Mouse (Mus musculus) hindbrain, embryonic 16.5 days (tissue): ENCODE measurements around the gene Epha2. TPM values are rescaled to one million over a fixed set of nuclear protein-coding genes. Genes with fewer than 3 reads are reported as not detected.

ENCODE experiments used
- ATAC-seq: fragments of 200-750 bp; cut with Nextera tagmentation; 2 replicates; pipeline ENCODE4 v1.8.0; 2017; ENCODE audit warnings: moderate TSS enrichment, moderate library complexity
- H3K27ac ChIP-seq: fragments of 300-500 bp; sonication (generic); 2 replicates; pipeline ENCODE4 v1.5.1; 2014; ENCODE audit warnings: low read depth, mild to moderate bottlenecking, control low read depth, low read length, moderate library complexity
- H3K27me3 ChIP-seq: fragments of 300-500 bp; sonication (generic); replicated peaks from 2 replicates; pipeline ENCODE4 v1.6.1; 2014; ENCODE audit warnings: low read length; ENCODE audit not compliant: control insufficient read depth, insufficient read depth
- H3K36me3 ChIP-seq: fragments of 300-500 bp; sonication (generic); 2 replicates; pipeline ENCODE4 v1.6.1; 2014; ENCODE audit warnings: mild to moderate bottlenecking, low read length, moderate library complexity, mixed read lengths; ENCODE audit not compliant: control insufficient read depth, insufficient read depth
- H3K4me1 ChIP-seq: fragments of 300-500 bp; sonication (generic); 2 replicates; pipeline ENCODE4 v1.6.1; 2014; ENCODE audit warnings: low read depth, low read length; ENCODE audit not compliant: control insufficient read depth, insufficient read depth
- H3K4me2 ChIP-seq: fragments of 300-500 bp; sonication (generic); 2 replicates; pipeline ENCODE4 v1.6.1; 2014; ENCODE audit warnings: mild to moderate bottlenecking, low read length, control low read depth, moderate library complexity
- H3K4me3 ChIP-seq: fragments of 300-500 bp; sonication (generic); 2 replicates; pipeline ENCODE4 v1.5.1; 2014; ENCODE audit warnings: mild to moderate bottlenecking, low read length, control low read depth, moderate library complexity
- H3K9ac ChIP-seq: fragments of 300-500 bp; sonication (generic); 2 replicates; pipeline ENCODE4 v1.6.1; 2014; ENCODE audit warnings: low read depth, mild to moderate bottlenecking, control low read depth, low read length, moderate library complexity
- H3K9me3 ChIP-seq: fragments of 300-500 bp; sonication (generic); 2 replicates; pipeline ENCODE4 v1.6.1; 2014; ENCODE audit warnings: mild to moderate bottlenecking, low read length, moderate library complexity; ENCODE audit not compliant: control insufficient read depth
- WGBS: fragments of 180-500 bp; shearing (Covaris S2); extraction: QIAGEN DNeasy Blood & Tissue Kit; methylation state at CpG from one replicate; pipeline ENCODE4 v1.1.7; 2014; 5-methylcytosine and 5-hydroxymethylcytosine counted together
- polyA plus RNA-seq: library from polyadenylated mRNA; unstranded; fragments of >200 nt; fragmentation: Nextera tagmentation; extraction: Ambion mirVana; gene quantifications from 2 replicates; pipeline ENCODE4 v1.2.1, GENCODE M21; 2015

Gene Epha2
- polyA plus RNA-seq, 1 experiment from 2014 or later: 1.1 TPM

GRCm38 (mm10) chr4:141277157-141277556 lies 23.9 kb upstream of the Epha2 start:
- Histone ChIP-seq H3K27me3 (no peaks in the 10 kb centered on the region), H3K9ac (no peak overlapping the region), H3K4me2 (no peak overlapping the region), H3K4me3 (no peak overlapping the region), H3K9me3 (no peaks in the 10 kb centered on the region), H3K36me3 (no peaks in the 10 kb centered on the region), H3K4me1 (peaks cover 7% of the 10 kb centered on the region), H3K27ac (no peak overlapping the region)
- 87% methylated on average over 8 of the region's 8 CpGs for WGBS
- no peak for ATAC-seq

DNA sequence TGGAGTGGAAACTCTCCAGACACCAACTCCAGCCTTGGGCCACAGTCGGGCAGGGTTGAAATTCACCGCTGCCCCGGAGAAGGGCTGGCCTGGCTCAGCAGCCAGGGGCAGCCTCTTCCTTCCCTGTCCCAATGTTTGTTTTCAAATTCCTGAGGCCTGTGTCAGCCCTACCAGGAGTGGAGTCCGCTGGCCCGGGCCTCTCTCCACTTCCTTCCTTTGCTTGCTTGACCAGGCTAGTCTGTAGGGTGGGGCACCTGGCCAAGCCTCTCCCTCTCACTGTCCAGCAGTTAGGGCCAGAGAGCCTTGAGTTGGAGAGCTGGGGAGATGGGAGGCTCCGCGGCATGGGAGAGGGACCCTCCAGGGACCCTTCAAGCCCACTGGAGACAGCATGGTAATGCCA lies 22.9 kb upstream of the Epha2 start:
- Histone ChIP-seq H3K4me2 (no peak overlapping the region), H3K9me3 (no peaks in the 10 kb centered on the region), H3K27me3 (no peaks in the 10 kb centered on the region), H3K4me1 (peaks cover 7% of the 10 kb centered on the region), H3K36me3 (no peaks in the 10 kb centered on the region), H3K4me3 (no peak overlapping the region), H3K27ac (peak overlapping the region; percentile 1; the same call in 1 of the 2 replicates), H3K9ac (no peak overlapping the region)
- no peak for ATAC-seq
- WGBS: 51% methylated on average over 7 of the region's 7 CpGs

GRCm38 (mm10) chr4:141279327-141279726 lies 21.7 kb upstream of the Epha2 start:
- ATAC-seq: no peak
- no peak overlapping the region for H3K9ac ChIP-seq
- no peak overlapping the region for H3K27ac ChIP-seq
- no peaks in the 10 kb centered on the region for H3K9me3 ChIP-seq
- H3K27me3 ChIP-seq: no peaks in the 10 kb centered on the region
- peaks cover 10% of the 10 kb centered on the region for H3K4me1 ChIP-seq
- H3K36me3 ChIP-seq: no peaks in the 10 kb centered on the region
- H3K4me2 ChIP-seq: no peak overlapping the region
- no peak overlapping the region for H3K4me3 ChIP-seq
- WGBS: 50% methylated on average over 15 of the region's 15 CpGs

DNA sequence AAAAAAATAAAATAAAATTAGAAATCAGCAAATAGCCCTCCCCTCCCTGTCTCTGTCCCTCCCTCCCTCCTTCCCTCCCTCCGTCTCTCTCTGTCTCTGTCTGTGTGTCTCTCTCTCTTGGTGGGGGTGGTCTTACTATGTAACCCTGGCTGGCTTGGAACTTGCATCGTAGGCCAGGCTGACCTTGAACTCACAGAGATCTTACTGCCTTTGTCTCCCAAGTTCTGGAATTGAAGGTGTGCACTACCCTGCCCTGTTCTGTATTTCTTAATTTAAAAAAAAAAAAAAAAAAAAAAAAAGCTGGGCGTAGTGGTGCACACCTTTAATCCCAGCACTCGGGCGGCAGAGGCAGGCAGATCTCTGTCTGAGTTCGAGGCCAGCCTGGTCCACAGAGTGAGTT lies 21.3 kb upstream of the Epha2 start:
- no peaks in the 10 kb centered on the region for H3K27me3 ChIP-seq
- 95% methylated on average over 6 of the region's 6 CpGs for WGBS
- no peak overlapping the region for H3K27ac ChIP-seq
- H3K4me3 ChIP-seq: no peak overlapping the region
- ATAC-seq: no peak
- no peak overlapping the region for H3K9ac ChIP-seq
- H3K4me2 ChIP-seq: no peak overlapping the region
- H3K4me1 ChIP-seq: peaks cover 6% of the 10 kb centered on the region
- H3K9me3 ChIP-seq: no peaks in the 10 kb centered on the region
- no peaks in the 10 kb centered on the region for H3K36me3 ChIP-seq

DNA sequence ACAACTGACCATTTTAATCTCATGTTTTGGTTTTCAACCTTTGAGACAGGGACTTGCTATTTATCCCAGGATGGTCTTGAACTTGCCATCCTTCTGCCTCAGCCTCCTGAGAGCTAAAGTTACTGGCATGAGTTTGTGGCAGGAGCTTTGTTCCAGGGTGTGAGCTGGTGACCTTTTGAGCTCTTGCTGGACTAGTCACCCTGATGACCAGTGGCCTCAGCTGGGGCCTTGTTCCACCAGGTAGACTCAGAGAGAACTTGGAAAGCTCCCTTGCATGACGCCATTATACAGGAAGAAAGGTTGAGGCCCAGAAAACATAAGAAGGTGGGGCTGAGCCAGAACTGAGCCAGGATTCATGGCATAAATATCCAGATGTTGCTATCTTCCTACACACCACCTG lies 20.6 kb upstream of the Epha2 start:
- no peak for ATAC-seq
- Histone ChIP-seq H3K9ac (no peak overlapping the region), H3K9me3 (no peaks in the 10 kb centered on the region), H3K4me1 (peaks cover 4% of the 10 kb centered on the region; the same call in 1 of the 2 replicates), H3K36me3 (no peaks in the 10 kb centered on the region), H3K4me3 (no peak overlapping the region), H3K27me3 (no peaks in the 10 kb centered on the region), H3K27ac (no peak overlapping the region), H3K4me2 (no peak overlapping the region)
- WGBS: 100% methylated on average over 1 of the region's 1 CpGs

- no peak overlapping the region for H3K4me2 ChIP-seq
- H3K27ac ChIP-seq: no peak overlapping the region
- H3K9ac ChIP-seq: no peak overlapping the region
- H3K9me3 ChIP-seq: no peaks in the 10 kb centered on the region
- H3K27me3 ChIP-seq: no peaks in the 10 kb centered on the region
- H3K4me1 ChIP-seq: peaks cover 4% of the 10 kb centered on the region; the same call in 1 of the 2 replicates
- WGBS: 51% methylated on average over 6 of the region's 6 CpGs
- H3K36me3 ChIP-seq: no peaks in the 10 kb centered on the region
- no peak for ATAC-seq
- no peak overlapping the region for H3K4me3 ChIP-seq
These were observed 19.9 kb upstream of the Epha2 start for GRCm38 (mm10) chr4:141281153-141281552.

DNA sequence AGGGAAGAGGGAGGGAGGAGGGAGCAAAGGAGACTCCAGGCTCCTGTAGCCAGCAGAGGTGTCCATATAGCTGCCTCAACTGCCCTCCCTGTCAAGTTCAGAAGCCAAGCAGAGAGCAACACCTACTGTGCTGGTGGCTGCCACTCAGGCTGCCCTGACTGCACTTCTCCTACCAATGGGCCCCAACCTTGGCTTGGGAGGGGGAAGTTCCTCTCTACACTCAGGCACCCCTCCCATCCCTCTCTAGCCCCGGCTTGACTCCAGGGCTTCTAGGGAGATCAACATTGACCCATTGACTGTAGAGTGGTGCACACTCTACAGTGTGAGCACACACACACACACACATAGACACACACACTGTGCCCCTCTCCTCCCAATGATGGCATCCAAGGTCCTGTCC lies 19.5 kb upstream of the Epha2 start:
- Histone ChIP-seq H3K4me1 (peaks cover 4% of the 10 kb centered on the region; the same call in 1 of the 2 replicates), H3K9ac (no peak overlapping the region), H3K36me3 (no peaks in the 10 kb centered on the region), H3K4me3 (no peak overlapping the region), H3K27me3 (no peaks in the 10 kb centered on the region), H3K27ac (no peak overlapping the region), H3K4me2 (no peak overlapping the region), H3K9me3 (no peaks in the 10 kb centered on the region)
- no peak for ATAC-seq
- 88% methylated on average over 1 of the region's 1 CpGs for WGBS

DNA sequence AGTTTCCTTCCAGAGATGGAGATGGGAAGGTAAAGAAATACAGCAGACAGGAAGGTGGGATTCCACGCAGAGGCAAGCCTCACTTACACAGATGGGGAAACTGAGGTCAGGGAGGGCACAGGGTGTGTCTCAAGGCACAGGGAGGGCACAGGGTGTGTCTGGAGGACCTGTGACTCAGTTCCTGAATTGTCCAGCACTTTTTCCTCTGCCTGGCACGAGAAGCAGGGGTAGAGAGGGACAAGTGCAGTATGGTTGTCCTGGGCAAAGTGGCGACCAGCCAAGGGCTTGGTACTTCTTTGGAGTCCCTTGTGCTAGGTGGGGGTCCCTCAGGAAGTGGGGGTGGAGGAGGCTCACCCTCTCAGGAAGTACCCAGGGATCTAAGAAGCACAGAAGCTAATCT lies 19.0 kb upstream of the Epha2 start:
- Histone ChIP-seq H3K4me2 (no peak overlapping the region), H3K27ac (no peak overlapping the region), H3K9ac (no peak overlapping the region), H3K9me3 (no peaks in the 10 kb centered on the region), H3K4me3 (no peak overlapping the region), H3K27me3 (0 out of 2 replicates have a peak, but pooled peaks cover 4% of the 10 kb centered on the region), H3K36me3 (no peaks in the 10 kb centered on the region), H3K4me1 (peaks cover 4% of the 10 kb centered on the region; the same call in 1 of the 2 replicates)
- WGBS: 76% methylated on average over 3 of the region's 3 CpGs
- ATAC-seq: no peak

DNA sequence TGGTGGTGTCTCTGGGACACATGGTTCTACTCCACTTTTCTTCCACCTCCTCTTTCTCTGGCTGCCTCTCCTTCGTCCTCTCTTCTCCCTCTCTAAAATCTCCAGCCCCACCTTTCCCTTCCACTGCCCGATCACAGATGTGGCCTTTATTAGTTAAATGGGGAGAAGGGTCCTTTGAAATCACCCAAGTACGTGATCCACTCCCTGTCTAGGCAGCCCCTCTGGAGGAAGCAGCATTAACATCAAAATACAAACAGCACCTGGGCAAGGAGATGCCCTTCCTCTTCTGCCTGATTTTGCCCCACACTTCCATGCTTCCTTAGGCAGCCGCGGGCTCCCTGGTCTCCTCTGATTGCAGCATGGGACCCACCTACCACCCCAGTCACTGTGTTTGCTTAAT lies 18.4 kb upstream of the Epha2 start:
- Histone ChIP-seq H3K27ac (no peak overlapping the region), H3K27me3 (peaks cover 6% of the 10 kb centered on the region), H3K9me3 (no peaks in the 10 kb centered on the region), H3K4me2 (no peak overlapping the region), H3K9ac (no peak overlapping the region), H3K4me1 (peaks cover 9% of the 10 kb centered on the region; the same call in 1 of the 2 replicates), H3K4me3 (no peak overlapping the region), H3K36me3 (no peaks in the 10 kb centered on the region)
- WGBS: 43% methylated on average over 5 of the region's 5 CpGs
- no peak for ATAC-seq
